Mouse (Mus musculus) neural tube, embryonic 12.5 days (tissue): ENCODE results near the gene Src. TPM values are rescaled to one million over a fixed set of nuclear protein-coding genes. Genes with fewer than 3 reads are reported as not detected.

Experiments
- ATAC-seq: fragments of 200-750 bp; cut with Nextera tagmentation; 2 replicates; pipeline ENCODE4 v1.8.0; 2017; ENCODE audit warnings: low read depth, mild to moderate bottlenecking, moderate TSS enrichment, moderate library complexity; ENCODE audit not compliant: low FRiP score
- H3K27ac ChIP-seq: fragments of 300-500 bp; sonication (generic); 2 replicates; pipeline ENCODE4 v1.5.1; 2016
- H3K27me3 ChIP-seq: fragments of 300-500 bp; sonication (generic); replicated peaks from 2 replicates; pipeline ENCODE4 v1.6.1; 2016; ENCODE audit warnings: mild to moderate bottlenecking
- H3K36me3 ChIP-seq: fragments of 300-500 bp; sonication (generic); 2 replicates; pipeline ENCODE4 v1.6.1; 2016; ENCODE audit warnings: mild to moderate bottlenecking
- H3K4me1 ChIP-seq: fragments of 300-500 bp; sonication (generic); 2 replicates; pipeline ENCODE4 v1.6.1; 2016
- H3K4me2 ChIP-seq: fragments of 300-500 bp; sonication (generic); replicated peaks from 2 replicates; pipeline ENCODE4 v1.6.1; 2016; ENCODE audit warnings: mild to moderate bottlenecking
- H3K4me3 ChIP-seq: fragments of 300-500 bp; sonication (generic); 2 replicates; pipeline ENCODE4 v1.5.1; 2016
- H3K9ac ChIP-seq: fragments of 300-500 bp; sonication (generic); 2 replicates; pipeline ENCODE4 v1.6.1; 2016; ENCODE audit warnings: mild to moderate bottlenecking
- H3K9me3 ChIP-seq: fragments of 300-500 bp; sonication (generic); 2 replicates; pipeline ENCODE4 v1.6.1; 2016; ENCODE audit warnings: mild to moderate bottlenecking
- WGBS: fragments of 180-500 bp; shearing (Covaris S2); methylation state at CpG from one replicate; pipeline ENCODE4 v1.1.7; 2016; 5-methylcytosine and 5-hydroxymethylcytosine counted together
- polyA plus RNA-seq: library from polyadenylated mRNA; unstranded; fragments of >200 nt; fragmentation: Nextera tagmentation; extraction: Ambion mirVana; gene quantifications from 2 replicates; pipeline ENCODE4 v1.2.1, GENCODE M21; 2016

The Src gene
- polyA plus RNA-seq, 1 experiment from 2014 or later, result 34.2 TPM

- Histone ChIP-seq H3K4me2 (no peak overlapping the region), H3K9me3 (peaks cover 4% of the 10 kb centered on the region; the same call in 1 of the 2 replicates), H3K27ac (peak overlapping the region; percentile 26; the same call in 1 of the 2 replicates), H3K36me3 (peaks cover 49% of the 10 kb centered on the region), H3K4me1 (peaks cover 8% of the 10 kb centered on the region; the same call in 1 of the 2 replicates), H3K27me3 (no peaks in the 10 kb centered on the region), H3K4me3 (no peak overlapping the region), H3K9ac (no peak overlapping the region)
- 70% methylated on average over 5 of the region's 5 CpGs for WGBS
- ATAC-seq, result no peak
These were observed 22.9 kb upstream of the Src start for GRCm38 (mm10) chr2:157395371-157395770.

DNA sequence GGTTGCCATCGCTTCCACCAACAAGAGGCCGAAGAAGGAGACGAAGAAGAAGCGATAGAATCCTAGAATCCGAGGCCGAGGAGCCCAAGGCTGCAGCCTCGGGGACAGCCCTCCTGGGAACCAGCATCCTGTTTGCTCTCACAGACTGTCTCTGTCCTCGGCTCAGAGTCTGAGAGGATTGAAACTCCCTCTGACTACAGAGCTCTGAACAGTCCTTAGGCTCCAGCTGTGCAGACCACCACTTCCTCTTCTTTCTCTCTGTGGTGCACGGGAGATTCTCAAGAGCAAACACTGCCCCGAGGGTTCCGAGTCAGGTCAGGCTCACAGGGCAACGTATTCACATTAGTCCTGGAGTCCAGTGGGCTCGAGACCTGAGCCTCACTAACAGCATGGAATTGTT lies 22.3 kb upstream of the Src start:
- H3K4me2 ChIP-seq, result no peak overlapping the region
- H3K27ac ChIP-seq, result peak overlapping the region; percentile 26; the same call in 1 of the 2 replicates
- WGBS, result 61% methylated on average over 13 of the region's 13 CpGs
- no peaks in the 10 kb centered on the region for H3K27me3 ChIP-seq
- ATAC-seq, result no peak
- peaks cover 8% of the 10 kb centered on the region; the same call in 1 of the 2 replicates for H3K4me1 ChIP-seq
- peaks cover 47% of the 10 kb centered on the region for H3K36me3 ChIP-seq
- H3K9ac ChIP-seq, result no peak overlapping the region
- no peak overlapping the region for H3K4me3 ChIP-seq
- peaks cover 4% of the 10 kb centered on the region; the same call in 1 of the 2 replicates for H3K9me3 ChIP-seq

DNA sequence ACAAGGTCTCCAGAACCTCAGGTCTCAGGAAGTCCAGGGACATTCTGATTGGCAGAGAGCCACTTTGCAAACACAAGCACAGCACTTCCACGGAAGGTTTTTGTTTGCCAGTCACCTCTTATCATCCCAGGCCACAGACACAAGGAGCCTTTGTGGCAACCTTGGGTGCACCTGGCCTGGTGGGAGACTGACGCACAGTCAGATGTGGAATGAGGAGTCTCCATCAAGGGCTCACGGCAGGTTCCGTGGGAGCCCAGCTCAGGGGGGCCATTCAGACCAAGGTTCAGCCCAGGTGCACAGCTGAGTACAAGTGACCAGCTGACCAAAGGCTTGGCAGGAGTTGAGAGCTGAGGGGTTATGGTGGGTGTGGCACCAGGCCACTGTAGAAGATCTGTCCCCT lies 20.9 kb upstream of the Src start:
- WGBS, result 93% methylated on average over 4 of the region's 4 CpGs
- H3K9me3 ChIP-seq, result peaks cover 4% of the 10 kb centered on the region; the same call in 1 of the 2 replicates
- no peak overlapping the region for H3K27ac ChIP-seq
- H3K4me1 ChIP-seq, result peaks cover 8% of the 10 kb centered on the region; the same call in 1 of the 2 replicates
- H3K9ac ChIP-seq, result no peak overlapping the region
- no peak overlapping the region for H3K4me3 ChIP-seq
- H3K4me2 ChIP-seq, result no peak overlapping the region
- H3K36me3 ChIP-seq, result peaks cover 44% of the 10 kb centered on the region
- ATAC-seq, result no peak
- H3K27me3 ChIP-seq, result no peaks in the 10 kb centered on the region

DNA sequence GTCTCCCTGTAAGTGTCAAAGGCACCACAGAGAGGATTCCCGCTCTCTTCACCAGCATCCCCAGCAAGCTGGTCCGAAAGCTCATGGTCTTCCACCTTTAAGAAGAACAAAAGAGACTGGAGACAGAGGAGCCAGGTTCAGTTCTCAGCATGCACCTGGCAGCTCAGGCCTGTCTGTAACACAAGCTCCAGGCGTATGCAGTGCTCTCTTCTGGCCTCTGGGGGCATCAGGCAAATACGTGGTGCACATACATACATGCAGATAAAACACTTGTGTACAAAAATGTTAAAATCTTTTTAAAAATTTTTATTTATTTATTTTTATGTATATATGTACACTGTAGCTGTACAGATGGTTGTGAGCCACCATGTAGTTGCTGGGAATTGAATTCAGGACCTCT lies 19.7 kb upstream of the Src start:
- H3K36me3 ChIP-seq, result peaks cover 40% of the 10 kb centered on the region
- 97% methylated on average over 4 of the region's 4 CpGs for WGBS
- no peak for ATAC-seq
- H3K9ac ChIP-seq, result no peak overlapping the region
- peaks cover 4% of the 10 kb centered on the region; the same call in 1 of the 2 replicates for H3K9me3 ChIP-seq
- no peak overlapping the region for H3K4me2 ChIP-seq
- H3K4me1 ChIP-seq, result peaks cover 8% of the 10 kb centered on the region; the same call in 1 of the 2 replicates
- no peaks in the 10 kb centered on the region for H3K27me3 ChIP-seq
- no peak overlapping the region for H3K4me3 ChIP-seq
- no peak overlapping the region for H3K27ac ChIP-seq

GRCm38 (mm10) chr2:157399797-157400196 lies 18.4 kb upstream of the Src start:
- Histone ChIP-seq H3K27ac (no peak overlapping the region), H3K36me3 (peaks cover 38% of the 10 kb centered on the region), H3K9me3 (peaks cover 4% of the 10 kb centered on the region; the same call in 1 of the 2 replicates), H3K9ac (no peak overlapping the region), H3K4me1 (peaks cover 8% of the 10 kb centered on the region; the same call in 1 of the 2 replicates), H3K4me2 (no peak overlapping the region), H3K27me3 (no peaks in the 10 kb centered on the region), H3K4me3 (no peak overlapping the region)
- no peak for ATAC-seq
- 89% methylated on average over 10 of the region's 10 CpGs for WGBS

GRCm38 (mm10) chr2:157400491-157400890 lies 17.8 kb upstream of the Src start:
- no peak for ATAC-seq
- no peaks in the 10 kb centered on the region for H3K27me3 ChIP-seq
- WGBS, result 90% methylated on average over 6 of the region's 6 CpGs

GRCm38 (mm10) chr2:157401261-157401660 lies 17.0 kb upstream of the Src start:
- H3K36me3 ChIP-seq, result peaks cover 25% of the 10 kb centered on the region
- no peak for ATAC-seq
- 97% methylated on average over 2 of the region's 2 CpGs for WGBS
- no peak overlapping the region for H3K4me2 ChIP-seq
- peaks cover 4% of the 10 kb centered on the region; the same call in 1 of the 2 replicates for H3K9me3 ChIP-seq
- H3K9ac ChIP-seq, result no peak overlapping the region
- no peak overlapping the region for H3K27ac ChIP-seq
- no peak overlapping the region for H3K4me3 ChIP-seq
- no peaks in the 10 kb centered on the region for H3K27me3 ChIP-seq
- H3K4me1 ChIP-seq, result peaks cover under 1% of the 10 kb centered on the region; the same call in 1 of the 2 replicates

More at GRCm38 (mm10) chr2:157400491-157400890, 17.8 kb upstream of the Src start:
- Histone ChIP-seq H3K4me2 (no peak overlapping the region), H3K4me1 (peaks cover 4% of the 10 kb centered on the region; the same call in 1 of the 2 replicates), H3K36me3 (peaks cover 32% of the 10 kb centered on the region), H3K9me3 (peaks cover 4% of the 10 kb centered on the region; the same call in 1 of the 2 replicates), H3K27ac (no peak overlapping the region), H3K4me3 (no peak overlapping the region), H3K9ac (no peak overlapping the region)

GRCm38 (mm10) chr2:157407596-157407995 lies 10.6 kb upstream of the Src start:
- no peak overlapping the region for H3K4me2 ChIP-seq
- no peak overlapping the region for H3K27ac ChIP-seq
- peaks cover 16% of the 10 kb centered on the region for H3K4me1 ChIP-seq
- no peak overlapping the region for H3K9ac ChIP-seq
- no peak overlapping the region for H3K4me3 ChIP-seq
- no peaks in the 10 kb centered on the region for H3K36me3 ChIP-seq
- ATAC-seq, result no peak
- H3K9me3 ChIP-seq, result no peaks in the 10 kb centered on the region
- no peaks in the 10 kb centered on the region for H3K27me3 ChIP-seq
- 85% methylated on average over 7 of the region's 7 CpGs for WGBS

DNA sequence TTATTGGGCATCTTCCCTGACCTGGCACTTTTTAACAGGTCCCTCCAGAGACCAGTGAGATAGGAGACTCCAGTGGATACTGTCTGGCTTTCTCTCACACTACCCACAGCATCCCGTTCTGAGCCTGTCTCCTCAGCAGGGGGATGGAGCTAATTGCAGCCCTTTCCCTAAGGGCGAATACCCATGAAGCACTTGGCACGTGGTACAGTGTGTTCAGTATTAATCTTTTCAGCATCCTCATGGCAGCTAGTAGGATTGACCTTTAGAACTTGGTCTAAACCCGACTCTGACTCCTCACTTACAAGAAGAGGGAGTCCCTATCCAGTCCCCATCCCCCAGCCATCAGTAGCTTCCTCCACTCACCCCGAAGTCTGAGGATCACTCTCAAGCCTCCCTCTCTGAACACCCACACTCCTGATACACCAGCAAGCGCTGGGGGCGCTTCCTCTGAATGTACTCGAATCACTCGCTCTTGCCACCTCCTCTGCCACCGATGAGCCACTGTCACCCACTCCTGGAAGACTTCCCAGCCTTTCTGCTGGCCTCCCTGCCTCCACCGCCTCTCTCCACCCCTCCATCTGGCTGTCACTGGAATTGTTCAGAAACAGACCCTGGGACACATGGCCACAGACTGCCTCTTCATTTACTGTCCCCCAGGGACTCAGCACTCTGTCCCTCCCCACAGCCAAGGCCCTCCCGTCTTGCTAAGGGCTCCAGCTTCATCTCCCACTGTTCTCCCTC lies 8.3 kb upstream of the Src start:
- 61% methylated on average over 12 of the region's 12 CpGs for WGBS
- H3K9me3 ChIP-seq, result no peaks in the 10 kb centered on the region
- H3K4me2 ChIP-seq, result no peak overlapping the region
- no peak overlapping the region for H3K4me3 ChIP-seq
- H3K27ac ChIP-seq, result no peak overlapping the region
- no peak for ATAC-seq
- H3K9ac ChIP-seq, result no peak overlapping the region
- H3K36me3 ChIP-seq, result no peaks in the 10 kb centered on the region
- H3K27me3 ChIP-seq, result no peaks in the 10 kb centered on the region
- peaks cover 16% of the 10 kb centered on the region for H3K4me1 ChIP-seq

DNA sequence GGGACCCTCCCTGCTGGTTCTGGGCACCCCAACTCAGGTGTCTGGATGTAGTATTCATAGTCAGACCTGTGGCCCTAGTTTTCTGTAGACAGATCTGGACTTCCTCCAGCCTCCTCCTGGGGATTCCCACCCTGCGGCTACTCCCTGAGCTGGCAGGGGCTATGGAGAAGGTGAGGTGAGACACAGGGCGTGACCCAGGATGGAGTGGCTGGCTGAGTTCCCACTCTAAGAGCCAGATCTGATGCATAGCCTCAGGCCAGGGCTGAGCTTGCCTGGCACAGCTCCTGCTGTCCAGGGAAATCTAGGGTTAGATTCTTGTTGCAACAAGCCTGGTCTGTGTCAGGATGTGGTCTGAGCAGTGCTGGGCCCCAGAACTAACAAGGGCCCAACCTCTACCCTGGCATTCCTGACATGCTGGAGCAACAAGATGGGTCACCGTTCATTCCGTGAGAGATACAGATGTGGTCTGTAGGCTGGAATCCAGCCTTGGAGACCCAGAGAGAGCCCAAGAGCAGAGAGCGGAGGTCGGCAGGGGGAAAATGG lies 7.0 kb upstream of the Src start:
- WGBS, result 91% methylated on average over 6 of the region's 6 CpGs
- no peaks in the 10 kb centered on the region for H3K27me3 ChIP-seq

GRCm38 (mm10) chr2:157412497-157412896 lies 5.7 kb upstream of the Src start:
- 59% methylated on average over 7 of the region's 7 CpGs for WGBS
- H3K4me1 ChIP-seq, result peaks cover 20% of the 10 kb centered on the region; the same call in 1 of the 2 replicates
- H3K4me2 ChIP-seq, result no peak overlapping the region
- ATAC-seq, result no peak
- no peak overlapping the region for H3K27ac ChIP-seq
- no peaks in the 10 kb centered on the region for H3K27me3 ChIP-seq
- no peak overlapping the region for H3K9ac ChIP-seq
- no peak overlapping the region for H3K4me3 ChIP-seq
- H3K36me3 ChIP-seq, result no peaks in the 10 kb centered on the region
- no peaks in the 10 kb centered on the region for H3K9me3 ChIP-seq

More for the DNA sequence above, 7.0 kb upstream of the Src start:
- no peak overlapping the region for H3K27ac ChIP-seq
- H3K4me2 ChIP-seq, result no peak overlapping the region
- H3K4me3 ChIP-seq, result no peak overlapping the region
- peaks cover 16% of the 10 kb centered on the region; the same call in 1 of the 2 replicates for H3K4me1 ChIP-seq
- no peak for ATAC-seq
- H3K9me3 ChIP-seq, result no peaks in the 10 kb centered on the region
- H3K36me3 ChIP-seq, result no peaks in the 10 kb centered on the region
- H3K9ac ChIP-seq, result 0 out of 2 replicates have a peak overlapping the region, but pooled peaks have one; percentile 21

DNA sequence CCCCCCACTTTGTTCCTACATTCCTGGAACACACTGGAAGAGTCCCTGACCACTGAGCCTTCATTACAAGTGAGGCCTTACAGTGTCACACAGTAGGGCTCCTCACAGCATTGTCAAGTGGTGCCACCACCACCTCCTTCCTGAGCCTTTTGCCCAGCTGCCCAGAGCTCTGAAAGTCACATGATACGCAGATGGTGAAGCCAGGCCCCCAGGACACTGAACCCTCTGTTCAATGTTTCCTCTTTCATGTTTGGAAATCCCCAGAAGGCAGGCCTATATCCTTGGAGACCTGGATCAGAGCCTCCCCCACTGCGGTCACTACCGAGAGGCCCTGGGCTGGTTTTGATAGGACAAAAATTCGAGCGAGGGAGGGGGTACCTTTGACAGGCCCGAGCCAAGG lies 1.0 kb upstream of the Src start:
- no peaks in the 10 kb centered on the region for H3K27me3 ChIP-seq

More for the DNA sequence above, 1.0 kb upstream of the Src start:
- no peaks in the 10 kb centered on the region for H3K9me3 ChIP-seq
- 68% methylated on average over 6 of the region's 6 CpGs for WGBS
- no peak overlapping the region for H3K27ac ChIP-seq
- no peak for ATAC-seq
- no peak overlapping the region for H3K4me2 ChIP-seq
- H3K4me1 ChIP-seq, result peaks cover 19% of the 10 kb centered on the region; the same call in 1 of the 2 replicates
- no peaks in the 10 kb centered on the region for H3K36me3 ChIP-seq
- H3K9ac ChIP-seq, result no peak overlapping the region
- no peak overlapping the region for H3K4me3 ChIP-seq
